Mouse (Mus musculus): ENCODE measurements around the gene Tfap2e. TPM values are rescaled to one million over a fixed set of nuclear protein-coding genes. Genes with fewer than 3 reads are reported as not detected.
A peak's percentile ranks its signal among the peaks of the same experiment; 100 is the strongest.

Gene Tfap2e
- not detected for total RNA-seq (2022)

- no peak for DNase-seq (ENCODE audit: low spot score in 2 of 2)
Observed at GRCm38 (mm10) chr4:126736001-126736414, at the start of gene Tfap2e. Gene Tfap2e, minus strand, starts transcription at chr4:126736240.

- peak in 1 of 2 experiments; percentile 53 for DNase-seq (ENCODE audit: low spot score in 2 of 2)
Observed at GRCm38 (mm10) chr4:126782996-126783395, 47.0 kb upstream of the Tfap2e start.

DNA sequence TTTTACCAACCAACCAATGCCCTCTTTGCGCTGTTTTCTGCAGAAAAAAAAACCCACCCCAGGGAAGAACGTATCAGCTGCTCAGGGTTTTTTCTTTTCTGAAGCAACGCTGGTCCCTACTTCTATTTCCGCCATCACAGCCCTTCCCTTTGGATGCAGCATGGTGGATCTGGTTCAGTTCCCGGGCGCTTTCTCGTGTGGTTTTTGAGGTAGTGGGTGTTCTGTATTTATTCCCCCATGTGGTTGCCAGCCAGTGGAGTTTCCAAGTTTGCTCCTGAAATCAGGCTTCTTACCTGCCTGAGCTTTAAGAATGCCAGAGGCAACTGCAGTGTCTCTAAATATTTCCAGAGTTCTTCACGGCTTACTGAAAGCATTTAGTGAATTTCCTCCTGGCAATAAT lies 46.5 kb upstream of the Tfap2e start:
- DNase-seq (ENCODE audit: low spot score in 2 of 2): no peak

DNA sequence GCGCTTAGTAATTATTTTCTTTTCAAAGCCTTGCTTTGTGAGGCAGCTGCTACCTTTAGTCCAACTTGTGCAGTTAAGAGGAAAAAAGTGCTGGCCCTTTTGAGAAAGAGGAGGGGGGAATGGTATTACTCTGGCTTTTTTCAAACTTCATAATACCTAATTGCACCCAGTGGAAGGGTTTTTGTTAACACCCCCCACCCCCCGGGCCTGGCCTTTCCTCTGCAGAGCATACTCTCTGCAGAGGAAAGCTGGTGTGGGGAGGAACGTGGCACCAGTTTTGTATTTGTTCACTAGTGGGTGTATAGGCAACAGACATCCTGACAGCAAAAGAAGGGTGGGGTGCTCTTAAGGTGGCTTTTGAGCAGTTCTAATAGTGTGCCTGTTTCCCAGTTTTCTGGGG lies 45.8 kb upstream of the Tfap2e start:
- no peak for DNase-seq (ENCODE audit: low spot score in 2 of 2)

GRCm38 (mm10) chr4:126779826-126780775 lies 44.1 kb upstream of the Tfap2e start:
- DNase-seq (ENCODE audit: low spot score in 2 of 2): no peak

GRCm38 (mm10) chr4:126779148-126779581 lies 43.1 kb upstream of the Tfap2e start:
- no peak for DNase-seq (ENCODE audit: low spot score in 2 of 2)

DNA sequence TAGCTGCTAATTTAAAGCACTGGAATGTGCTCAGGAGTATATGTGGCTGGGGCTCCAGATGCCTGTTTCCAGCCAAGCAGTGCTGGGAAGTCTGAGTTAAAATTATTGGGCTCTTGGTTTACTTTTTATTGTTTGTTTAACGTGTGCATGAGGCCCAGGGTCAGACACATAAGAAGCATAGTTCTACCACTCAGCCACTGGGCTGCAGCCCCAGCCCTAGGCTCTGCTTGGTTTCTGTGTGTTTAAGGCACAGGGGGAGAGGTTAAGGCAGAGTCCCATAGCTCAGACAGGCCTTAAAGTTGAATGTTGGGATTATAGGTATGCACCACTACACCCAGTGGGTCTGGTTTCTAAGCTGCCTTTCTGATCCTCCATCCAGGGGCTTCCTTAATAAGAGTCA lies 39.1 kb upstream of the Tfap2e start:
- no peak for DNase-seq (ENCODE audit: low spot score in 2 of 2)

GRCm38 (mm10) chr4:126773871-126774270 lies 37.8 kb upstream of the Tfap2e start:
- no peak for DNase-seq (ENCODE audit: low spot score in 2 of 2)

GRCm38 (mm10) chr4:126770831-126771230 lies 34.8 kb upstream of the Tfap2e start:
- no peak for DNase-seq (ENCODE audit: low spot score in 2 of 2)

- no peak for DNase-seq (ENCODE audit: low spot score in 2 of 2)
Observed at GRCm38 (mm10) chr4:126769800-126770563, 33.9 kb upstream of the Tfap2e start.

DNA sequence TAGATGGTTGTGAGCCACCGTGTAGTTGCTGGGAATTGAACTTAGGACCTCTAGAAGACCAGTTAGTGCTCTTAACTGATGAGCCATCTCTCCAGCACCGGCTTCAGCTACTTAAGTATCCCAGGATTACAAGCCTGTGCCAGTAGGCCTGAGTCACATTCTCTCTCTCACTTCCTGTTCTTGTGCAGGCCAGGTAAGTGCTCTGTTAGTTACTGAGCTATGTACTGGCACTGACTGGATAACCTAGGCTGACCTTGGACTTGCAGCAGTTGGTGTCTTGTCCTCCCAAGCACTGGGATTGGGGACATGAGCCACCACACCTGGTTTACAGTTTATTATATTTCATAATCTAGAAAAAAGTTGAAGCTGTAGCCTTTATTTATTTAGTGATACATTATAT lies 27.4 kb upstream of the Tfap2e start:
- DNase-seq (ENCODE audit: low spot score in 2 of 2): no peak

- no peak for DNase-seq (ENCODE audit: low spot score in 2 of 2)
Observed at GRCm38 (mm10) chr4:126762586-126763359, 26.7 kb upstream of the Tfap2e start.

GRCm38 (mm10) chr4:126759435-126759834 lies 23.4 kb upstream of the Tfap2e start:
- no peak for DNase-seq (ENCODE audit: low spot score in 2 of 2)

DNA sequence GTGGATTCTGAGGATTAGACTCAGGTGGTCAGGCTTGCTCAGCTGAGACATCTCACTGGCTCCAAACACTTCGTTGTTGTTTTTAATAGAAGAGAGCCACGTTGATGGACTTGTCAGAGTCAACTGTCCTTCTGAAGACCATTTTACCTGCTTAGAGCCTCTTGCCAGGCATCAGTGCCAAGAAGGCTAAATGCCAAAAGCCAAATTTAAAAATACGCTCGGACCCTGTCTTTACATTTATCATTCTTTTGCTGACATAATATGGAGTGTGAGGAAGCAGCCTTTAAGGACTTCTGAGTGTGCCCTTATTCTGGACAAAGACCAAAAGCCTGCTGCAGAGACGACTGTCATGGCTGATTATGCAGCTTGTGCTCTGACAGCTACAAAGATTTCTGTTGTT lies 22.3 kb upstream of the Tfap2e start:
- no peak for DNase-seq (ENCODE audit: low spot score in 2 of 2)

DNA sequence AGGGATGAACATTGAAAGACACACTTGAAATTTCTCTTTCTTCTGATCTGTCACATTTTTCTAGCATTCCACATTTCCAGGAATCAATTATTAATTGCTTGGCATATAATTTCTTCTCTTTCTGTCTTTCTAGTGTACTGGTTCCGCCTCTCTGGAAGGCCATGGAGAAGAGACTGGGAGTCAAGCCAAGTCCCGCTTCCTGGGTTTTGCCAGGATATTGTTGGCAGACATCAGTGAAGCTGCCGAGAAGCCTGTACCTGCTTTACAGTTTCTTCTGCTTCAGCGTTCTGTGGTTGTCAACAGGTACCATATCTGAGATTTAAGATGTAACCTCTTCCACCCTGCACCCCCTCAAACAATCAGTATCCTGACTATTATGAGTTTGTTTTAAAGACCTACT lies 20.7 kb upstream of the Tfap2e start:
- no peak for DNase-seq (ENCODE audit: low spot score in 2 of 2)

DNA sequence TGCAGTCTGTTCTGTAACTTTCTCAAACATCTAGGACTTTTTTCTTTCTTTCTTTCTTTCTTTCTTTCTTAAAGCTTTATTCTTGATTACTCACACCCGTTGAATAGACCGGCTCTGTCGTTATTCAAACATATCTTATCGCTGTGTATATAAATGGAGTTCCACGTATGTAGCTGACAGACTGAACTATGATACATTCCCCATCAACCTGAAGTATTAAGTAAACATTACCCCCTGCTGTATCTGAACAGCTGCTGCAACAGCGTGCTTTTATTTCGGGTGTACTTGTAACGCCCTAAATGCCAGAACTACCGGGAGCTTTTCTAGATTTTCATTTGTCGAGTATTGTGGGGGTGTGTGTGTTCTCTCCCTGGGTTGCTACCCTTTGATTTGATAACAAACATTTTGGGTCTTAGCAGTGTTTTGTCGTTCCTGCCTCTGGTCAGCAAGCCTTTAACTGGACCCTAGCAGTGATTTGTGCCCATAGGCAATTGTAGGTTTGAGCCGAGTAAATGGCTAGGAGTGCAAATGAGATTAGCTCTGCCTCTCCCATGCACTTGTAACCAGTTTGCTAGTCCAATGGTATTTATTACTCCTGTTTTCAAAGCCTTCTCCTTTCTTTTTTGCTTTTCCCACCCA lies 18.8 kb upstream of the Tfap2e start:
- no peak for DNase-seq (ENCODE audit: low spot score in 2 of 2)

DNA sequence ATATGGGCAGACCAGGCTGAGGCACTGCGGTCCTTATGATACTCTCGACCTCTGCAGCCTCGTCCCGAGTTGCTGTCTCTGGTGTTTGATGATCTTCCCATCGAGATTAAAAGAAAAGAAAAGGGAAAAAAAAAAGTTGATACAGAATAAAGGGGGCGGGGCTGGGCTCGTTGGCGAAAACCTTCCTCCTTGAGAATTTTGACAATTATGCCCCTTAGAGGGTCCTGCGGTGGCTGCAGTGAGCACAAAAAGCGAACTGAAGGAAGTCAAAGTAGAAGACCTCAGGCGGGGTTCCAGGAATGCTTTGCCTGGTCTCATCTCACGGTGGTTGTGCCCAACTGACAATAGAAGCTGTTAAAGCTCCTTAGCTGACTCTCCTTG lies 18.2 kb upstream of the Tfap2e start:
- no peak for DNase-seq (ENCODE audit: low spot score in 2 of 2)

- peak; percentile 96 to 98 for DNase-seq (ENCODE audit: low spot score in 2 of 2)
Observed at GRCm38 (mm10) chr4:126753268-126754230, 17.5 kb upstream of the Tfap2e start, which contains the start of the genes Ncdn and AU040320. Gene Ncdn, minus strand, starts transcription at chr4:126753438. Gene AU040320, plus strand, starts transcription at chr4:126753544.

DNA sequence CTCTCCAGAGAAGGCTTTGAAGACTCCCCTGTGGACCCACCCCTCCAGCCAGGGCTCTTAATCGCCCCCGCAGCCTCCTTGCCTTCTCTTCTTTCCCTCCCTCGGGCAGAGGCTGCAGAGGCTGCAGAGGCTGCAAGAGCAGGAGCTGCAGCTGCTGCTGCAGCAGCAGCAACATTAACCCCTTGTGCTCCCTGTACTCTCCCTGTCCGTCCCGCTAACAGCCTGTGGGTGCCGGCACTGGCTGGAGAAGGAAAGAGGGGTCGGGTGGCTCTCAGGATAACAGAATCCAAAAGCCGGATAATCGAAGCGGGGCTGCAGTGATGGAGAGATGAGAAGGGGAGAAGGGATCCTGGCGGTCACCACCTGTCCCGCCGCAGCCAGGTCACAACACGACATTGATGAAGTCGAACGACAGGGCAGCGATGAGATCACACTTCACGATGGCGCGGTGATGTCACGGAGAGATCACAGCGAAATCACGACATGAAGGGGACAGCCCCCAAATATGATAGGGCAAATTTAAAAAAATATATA lies 16.6 kb upstream of the Tfap2e start:
- peak in 1 of 2 experiments; percentile 36 for DNase-seq (ENCODE audit: low spot score in 2 of 2)
